Mouse (Mus musculus): ENCODE measurements around the gene Ube4b. TPM values are rescaled to one million over a fixed set of nuclear protein-coding genes. Genes with fewer than 3 reads are reported as not detected.

Ube4b gene
- polyA plus RNA-seq, 1 experiment from 2014 or later, result 10.3 TPM

GRCm38 (mm10) chr4:149304466-149304865 lies 122.1 kb downstream of the Ube4b start:
- Histone ChIP-seq H3K27me3 (ENCODE audit: control insufficient read depth, insufficient read depth, low read depth, low read length) (peaks cover 16% of the 10 kb centered on the region), H3K4me3 (ENCODE audit: low read depth, low read length) (no peak overlapping the region), H3K36me3 (ENCODE audit: control insufficient read depth, insufficient read depth) (no peaks in the 10 kb centered on the region), H3K4me2 (ENCODE audit: low read depth, low read length) (no peak overlapping the region), H3K9ac (ENCODE audit: low read depth, low read length) (no peak overlapping the region), H3K27ac (ENCODE audit: low read length) (no peak overlapping the region), H3K9me3 (replicated peaks; ENCODE audit: control insufficient read depth, low read length) (no peaks in the 10 kb centered on the region), H3K4me1 (ENCODE audit: control insufficient read depth, low read depth, low read length) (peaks cover 8% of the 10 kb centered on the region)
- ATAC-seq (ENCODE audit: low read depth), result no peak
- WGBS (ENCODE audit: insufficient replicate concordance), result 48% methylated on average over 1 of the region's 1 CpGs

- 66% methylated on average over 5 of the region's 5 CpGs for WGBS (ENCODE audit: insufficient replicate concordance)
- no peaks in the 10 kb centered on the region for H3K36me3 ChIP-seq (ENCODE audit: control insufficient read depth, insufficient read depth)
- no peak overlapping the region for H3K9ac ChIP-seq (ENCODE audit: low read depth, low read length)
- no peak overlapping the region for H3K27ac ChIP-seq (ENCODE audit: low read length)
- no peak for ATAC-seq (ENCODE audit: low read depth)
- peaks cover 8% of the 10 kb centered on the region for H3K4me1 ChIP-seq (ENCODE audit: control insufficient read depth, low read depth, low read length)
- peaks cover 16% of the 10 kb centered on the region for H3K27me3 ChIP-seq (ENCODE audit: control insufficient read depth, insufficient read depth, low read depth, low read length)
- H3K4me3 ChIP-seq (ENCODE audit: low read depth, low read length), result no peak overlapping the region
- no peak overlapping the region for H3K4me2 ChIP-seq (ENCODE audit: low read depth, low read length)
- H3K9me3 ChIP-seq (replicated peaks; ENCODE audit: control insufficient read depth, low read length), result no peaks in the 10 kb centered on the region
These were observed 123.0 kb downstream of the Ube4b start for GRCm38 (mm10) chr4:149303502-149303901.

GRCm38 (mm10) chr4:149302751-149303150 lies 123.8 kb downstream of the Ube4b start:
- H3K9me3 ChIP-seq (replicated peaks; ENCODE audit: control insufficient read depth, low read length), result no peaks in the 10 kb centered on the region
- H3K4me3 ChIP-seq (ENCODE audit: low read depth, low read length), result no peak overlapping the region
- no peak for ATAC-seq (ENCODE audit: low read depth)

GRCm38 (mm10) chr4:149302136-149302535 lies 124.4 kb downstream of the Ube4b start:
- no peaks in the 10 kb centered on the region for H3K9me3 ChIP-seq (replicated peaks; ENCODE audit: control insufficient read depth, low read length)

More at GRCm38 (mm10) chr4:149302751-149303150, 123.8 kb downstream of the Ube4b start:
- no peak overlapping the region for H3K27ac ChIP-seq (ENCODE audit: low read length)
- H3K4me2 ChIP-seq (ENCODE audit: low read depth, low read length), result no peak overlapping the region
- H3K27me3 ChIP-seq (ENCODE audit: control insufficient read depth, insufficient read depth, low read depth, low read length), result peaks cover 16% of the 10 kb centered on the region
- H3K4me1 ChIP-seq (ENCODE audit: control insufficient read depth, low read depth, low read length), result peaks cover 2% of the 10 kb centered on the region; the same call in 1 of the 2 replicates
- no peaks in the 10 kb centered on the region for H3K36me3 ChIP-seq (ENCODE audit: control insufficient read depth, insufficient read depth)
- H3K9ac ChIP-seq (ENCODE audit: low read depth, low read length), result no peak overlapping the region
- 49% methylated on average over 5 of the region's 5 CpGs for WGBS (ENCODE audit: insufficient replicate concordance)

GRCm38 (mm10) chr4:149296501-149296900 lies 130.0 kb downstream of the Ube4b start:
- WGBS (ENCODE audit: insufficient replicate concordance), result 62% methylated on average over 2 of the region's 2 CpGs
- Histone ChIP-seq H3K4me2 (ENCODE audit: low read depth, low read length) (no peak overlapping the region), H3K36me3 (ENCODE audit: control insufficient read depth, insufficient read depth) (no peaks in the 10 kb centered on the region), H3K27ac (ENCODE audit: low read length) (no peak overlapping the region), H3K4me1 (ENCODE audit: control insufficient read depth, low read depth, low read length) (no peaks in the 10 kb centered on the region), H3K4me3 (ENCODE audit: low read depth, low read length) (no peak overlapping the region), H3K27me3 (ENCODE audit: control insufficient read depth, insufficient read depth, low read depth, low read length) (no peaks in the 10 kb centered on the region), H3K9ac (ENCODE audit: low read depth, low read length) (no peak overlapping the region), H3K9me3 (replicated peaks; ENCODE audit: control insufficient read depth, low read length) (no peaks in the 10 kb centered on the region)
- ATAC-seq (ENCODE audit: low read depth), result no peak

More at GRCm38 (mm10) chr4:149302136-149302535, 124.4 kb downstream of the Ube4b start:
- Histone ChIP-seq H3K27me3 (ENCODE audit: control insufficient read depth, insufficient read depth, low read depth, low read length) (peaks cover 12% of the 10 kb centered on the region), H3K4me3 (ENCODE audit: low read depth, low read length) (no peak overlapping the region), H3K4me2 (ENCODE audit: low read depth, low read length) (no peak overlapping the region), H3K9ac (ENCODE audit: low read depth, low read length) (no peak overlapping the region), H3K4me1 (ENCODE audit: control insufficient read depth, low read depth, low read length) (peaks cover 1% of the 10 kb centered on the region; the same call in 1 of the 2 replicates), H3K27ac (ENCODE audit: low read length) (no peak overlapping the region), H3K36me3 (ENCODE audit: control insufficient read depth, insufficient read depth) (no peaks in the 10 kb centered on the region)
- ATAC-seq (ENCODE audit: low read depth), result no peak
- WGBS (ENCODE audit: insufficient replicate concordance), result 52% methylated on average over 3 of the region's 3 CpGs

DNA sequence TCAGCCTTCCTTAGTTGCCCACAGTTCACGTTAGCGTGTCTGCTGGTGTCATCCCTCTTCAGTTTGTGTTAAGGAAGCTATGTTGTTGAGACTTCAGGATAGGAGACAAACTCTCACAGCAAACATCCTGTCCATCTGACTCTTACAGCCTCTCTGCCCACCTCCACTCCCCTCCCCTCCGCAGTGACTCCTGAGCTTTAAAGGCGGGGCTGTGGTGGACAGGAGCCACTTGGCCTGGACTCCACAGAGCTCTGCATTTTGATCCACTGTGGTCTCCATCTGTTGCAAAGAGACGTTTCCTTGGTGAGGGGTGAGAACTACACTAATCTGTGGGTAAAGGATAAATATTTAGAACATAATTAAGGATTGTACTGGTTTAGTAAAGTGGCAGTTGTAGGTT lies 133.6 kb downstream of the Ube4b start:
- Histone ChIP-seq H3K27ac (ENCODE audit: low read length) (no peak overlapping the region), H3K36me3 (ENCODE audit: control insufficient read depth, insufficient read depth) (no peaks in the 10 kb centered on the region), H3K9me3 (replicated peaks; ENCODE audit: control insufficient read depth, low read length) (no peaks in the 10 kb centered on the region), H3K27me3 (ENCODE audit: control insufficient read depth, insufficient read depth, low read depth, low read length) (no peaks in the 10 kb centered on the region), H3K4me2 (ENCODE audit: low read depth, low read length) (no peak overlapping the region), H3K4me3 (ENCODE audit: low read depth, low read length) (no peak overlapping the region), H3K4me1 (ENCODE audit: control insufficient read depth, low read depth, low read length) (no peaks in the 10 kb centered on the region), H3K9ac (ENCODE audit: low read depth, low read length) (no peak overlapping the region)
- ATAC-seq (ENCODE audit: low read depth), result no peak
- 57% methylated on average over 5 of the region's 5 CpGs for WGBS (ENCODE audit: insufficient replicate concordance)

DNA sequence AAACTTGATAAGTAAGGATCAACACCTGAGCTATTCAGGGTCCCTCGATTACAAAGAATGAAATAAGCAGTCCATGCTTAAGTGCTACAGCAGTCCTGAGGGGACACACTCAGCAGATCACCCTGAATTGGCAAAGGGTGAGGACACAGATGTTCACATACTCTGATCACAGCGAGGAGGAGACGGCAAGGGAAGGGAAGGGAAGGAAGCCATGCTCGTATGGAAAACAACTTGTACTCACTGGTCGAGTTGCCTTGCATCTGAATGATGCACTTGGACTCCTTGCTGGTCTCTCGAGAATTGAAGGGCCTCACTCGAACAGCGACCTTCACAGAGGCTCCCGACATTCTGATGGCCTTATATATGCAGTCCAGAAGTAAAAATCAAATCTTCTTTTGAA lies 135.5 kb downstream of the Ube4b start:
- 62% methylated on average over 9 of the region's 9 CpGs for WGBS (ENCODE audit: insufficient replicate concordance)
- Histone ChIP-seq H3K9me3 (replicated peaks; ENCODE audit: control insufficient read depth, low read length) (no peaks in the 10 kb centered on the region), H3K4me1 (ENCODE audit: control insufficient read depth, low read depth, low read length) (no peaks in the 10 kb centered on the region; the same call in 1 of the 2 replicates), H3K27ac (ENCODE audit: low read length) (no peak overlapping the region), H3K36me3 (ENCODE audit: control insufficient read depth, insufficient read depth) (no peaks in the 10 kb centered on the region), H3K4me2 (ENCODE audit: low read depth, low read length) (no peak overlapping the region), H3K9ac (ENCODE audit: low read depth, low read length) (no peak overlapping the region), H3K4me3 (ENCODE audit: low read depth, low read length) (no peak overlapping the region), H3K27me3 (ENCODE audit: control insufficient read depth, insufficient read depth, low read depth, low read length) (no peaks in the 10 kb centered on the region)
- no peak for ATAC-seq (ENCODE audit: low read depth)

DNA sequence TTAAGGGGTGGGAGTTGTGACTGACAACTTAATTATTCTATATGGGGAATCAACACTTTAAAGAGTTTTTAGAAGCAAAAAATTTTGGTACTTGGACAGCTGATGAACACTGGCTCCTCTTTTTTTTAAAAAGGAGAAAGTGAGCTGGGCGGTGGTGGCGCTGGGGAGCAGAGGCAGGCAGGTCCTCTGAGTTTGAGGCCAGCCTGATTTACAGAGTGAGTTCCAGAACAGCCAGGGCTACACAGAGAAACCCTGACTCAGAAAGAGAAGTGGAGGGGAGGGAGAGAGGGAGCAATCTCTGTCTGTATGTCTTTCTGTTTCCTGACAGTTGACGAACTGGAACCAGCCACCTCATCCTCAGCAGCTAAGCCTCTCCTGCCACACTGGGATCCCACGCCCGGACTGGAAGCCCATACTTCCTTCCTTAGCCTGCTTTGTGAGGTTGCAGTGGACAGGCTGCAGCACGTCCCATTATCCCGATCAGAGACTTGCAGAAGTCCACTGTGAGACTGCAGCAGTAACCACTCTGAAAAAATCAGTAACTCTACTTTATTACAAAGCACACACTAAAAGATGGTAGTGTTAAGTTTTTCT lies 136.3 kb downstream of the Ube4b start:
- no peak for ATAC-seq (ENCODE audit: low read depth)
- WGBS (ENCODE audit: insufficient replicate concordance), result 56% methylated on average over 7 of the region's 7 CpGs
- Histone ChIP-seq H3K36me3 (ENCODE audit: control insufficient read depth, insufficient read depth) (no peaks in the 10 kb centered on the region), H3K27ac (ENCODE audit: low read length) (no peak overlapping the region), H3K9me3 (replicated peaks; ENCODE audit: control insufficient read depth, low read length) (no peaks in the 10 kb centered on the region), H3K4me2 (ENCODE audit: low read depth, low read length) (no peak overlapping the region), H3K9ac (ENCODE audit: low read depth, low read length) (no peak overlapping the region), H3K4me3 (ENCODE audit: low read depth, low read length) (no peak overlapping the region), H3K27me3 (ENCODE audit: control insufficient read depth, insufficient read depth, low read depth, low read length) (no peaks in the 10 kb centered on the region), H3K4me1 (ENCODE audit: control insufficient read depth, low read depth, low read length) (no peaks in the 10 kb centered on the region; the same call in 1 of the 2 replicates)

DNA sequence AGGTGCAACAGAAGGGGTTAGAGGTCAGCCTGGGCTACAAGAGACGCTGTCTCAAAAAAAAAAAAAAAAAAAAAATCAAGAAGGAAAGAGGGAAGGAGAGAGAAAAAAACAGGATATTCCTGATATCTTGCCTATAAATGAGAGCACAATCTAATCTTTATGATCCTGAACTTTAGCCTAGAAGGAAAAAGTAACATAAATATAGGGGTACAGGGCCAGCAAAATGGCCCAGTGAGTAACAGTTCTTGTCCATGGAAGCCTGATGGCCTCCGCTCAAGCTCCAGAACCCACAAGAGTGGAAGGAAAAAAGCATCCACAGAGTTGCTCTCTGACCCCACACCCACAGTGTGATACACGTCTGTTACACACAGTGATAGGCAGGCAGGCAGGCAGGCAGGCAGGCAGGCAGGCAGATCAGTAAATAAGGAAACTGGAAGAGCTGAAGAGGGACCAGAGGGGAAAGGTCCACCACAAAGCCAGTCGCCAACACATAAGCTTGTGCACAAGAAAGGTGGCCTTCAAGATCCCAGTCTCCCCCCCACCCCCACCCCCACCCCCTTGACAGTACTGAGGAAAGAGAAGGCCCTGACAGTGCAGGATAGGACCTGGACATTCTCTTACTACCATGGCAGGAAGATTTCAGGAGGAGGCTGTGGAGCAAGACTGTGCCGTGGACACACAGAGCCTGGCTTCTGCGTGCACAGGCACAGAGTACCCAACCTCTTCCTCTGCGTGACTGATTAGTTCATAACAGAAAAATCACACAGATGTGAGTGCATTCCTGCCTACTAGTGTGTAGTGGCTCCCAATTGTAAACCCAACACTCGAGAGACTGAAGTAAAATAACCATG lies 140.0 kb downstream of the Ube4b start:
- Histone ChIP-seq H3K4me3 (ENCODE audit: low read depth, low read length) (no peak overlapping the region), H3K4me2 (ENCODE audit: low read depth, low read length) (no peak overlapping the region), H3K27me3 (ENCODE audit: control insufficient read depth, insufficient read depth, low read depth, low read length) (no peaks in the 10 kb centered on the region), H3K27ac (ENCODE audit: low read length) (0 out of 2 replicates have a peak overlapping the region, but pooled peaks have one; percentile 12), H3K36me3 (ENCODE audit: control insufficient read depth, insufficient read depth) (no peaks in the 10 kb centered on the region), H3K9ac (ENCODE audit: low read depth, low read length) (no peak overlapping the region), H3K9me3 (replicated peaks; ENCODE audit: control insufficient read depth, low read length) (no peaks in the 10 kb centered on the region), H3K4me1 (ENCODE audit: control insufficient read depth, low read depth, low read length) (no peaks in the 10 kb centered on the region; the same call in 1 of the 2 replicates)
- 55% methylated on average over 8 of the region's 8 CpGs for WGBS (ENCODE audit: insufficient replicate concordance)
- ATAC-seq (ENCODE audit: low read depth), result 0 out of 2 replicates have a peak, but pooled peaks have one; percentile 37

Data from liver, embryonic 16.5 days (tissue).